Mouse (Mus musculus): ENCODE measurements around the gene Creb1. TPM values are rescaled to one million over a fixed set of nuclear protein-coding genes. Genes with fewer than 3 reads are reported as not detected.

Gene Creb1
- polyA plus RNA-seq, 1 experiment from 2014 or later: 27.5 TPM

- Histone ChIP-seq H3K4me3 (replicated peaks; ENCODE audit: low read length) (peak overlapping the region; percentile 94), H3K27ac (ENCODE audit: low read length) (peak overlapping the region; percentile 100), H3K4me2 (ENCODE audit: low read depth, low read length) (peak overlapping the region; percentile 97), H3K4me1 (ENCODE audit: control insufficient read depth, insufficient read depth, low read length) (peaks cover 11% of the 10 kb centered on the region), H3K9ac (ENCODE audit: low read length) (peak overlapping the region; percentile 99), H3K36me3 (ENCODE audit: control insufficient read depth, insufficient read depth, low read length) (peaks cover 4% of the 10 kb centered on the region; the same call in 1 of the 2 replicates), H3K9me3 (replicated peaks; ENCODE audit: control insufficient read depth, low read length) (peaks cover 4% of the 10 kb centered on the region; the same call in 1 of the 2 replicates), H3K27me3 (ENCODE audit: control insufficient read depth, insufficient read depth, low read length) (no peaks in the 10 kb centered on the region)
- ATAC-seq (ENCODE audit: insufficient read depth, low FRiP score): no peak
- 13% methylated on average over 7 of the region's 7 CpGs for WGBS
Observed at GRCm38 (mm10) chr1:64531548-64531947, 897 bp upstream of the Creb1 start.

DNA sequence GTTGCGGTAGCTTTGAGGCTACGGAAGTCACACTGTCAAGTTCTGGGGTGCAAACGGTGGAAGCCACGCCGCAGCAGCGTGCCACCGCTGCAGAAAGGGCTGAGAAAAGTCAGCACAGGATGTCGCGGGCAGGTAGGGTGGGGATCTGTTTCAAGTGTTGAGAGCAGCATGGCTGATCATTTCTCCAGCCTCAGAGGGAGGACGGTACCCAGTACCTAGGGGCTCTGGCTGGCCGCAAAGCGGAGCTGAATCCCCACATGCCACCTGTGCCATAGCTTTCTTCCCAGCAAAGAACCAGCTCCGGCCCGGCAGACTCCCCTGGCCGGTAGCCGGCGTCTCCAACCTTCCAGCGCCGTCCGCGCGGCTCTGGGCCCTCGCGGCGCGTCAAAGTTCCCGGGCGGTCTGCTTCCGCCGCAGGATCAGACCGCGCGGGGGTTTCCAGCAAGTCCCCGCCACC lies 350 bp upstream of the Creb1 start:
- peak overlapping the region; percentile 97 for H3K4me2 ChIP-seq (ENCODE audit: low read depth, low read length)
- H3K4me1 ChIP-seq (ENCODE audit: control insufficient read depth, insufficient read depth, low read length): peaks cover 11% of the 10 kb centered on the region
- H3K4me3 ChIP-seq (replicated peaks; ENCODE audit: low read length): peak overlapping the region; percentile 94
- WGBS: 1% methylated on average over 34 of the region's 34 CpGs
- peak overlapping the region; percentile 100 for H3K27ac ChIP-seq (ENCODE audit: low read length)
- H3K27me3 ChIP-seq (ENCODE audit: control insufficient read depth, insufficient read depth, low read length): no peaks in the 10 kb centered on the region
- peaks cover 4% of the 10 kb centered on the region; the same call in 1 of the 2 replicates for H3K36me3 ChIP-seq (ENCODE audit: control insufficient read depth, insufficient read depth, low read length)
- H3K9ac ChIP-seq (ENCODE audit: low read length): peak overlapping the region; percentile 99
- peak; percentile 72 for ATAC-seq (ENCODE audit: insufficient read depth, low FRiP score)
- peaks cover 4% of the 10 kb centered on the region; the same call in 1 of the 2 replicates for H3K9me3 ChIP-seq (replicated peaks; ENCODE audit: control insufficient read depth, low read length)

- no peak for ATAC-seq (ENCODE audit: insufficient read depth, low FRiP score)
- peaks cover 11% of the 10 kb centered on the region for H3K4me1 ChIP-seq (ENCODE audit: control insufficient read depth, insufficient read depth, low read length)
- H3K27ac ChIP-seq (ENCODE audit: low read length): peak overlapping the region; percentile 100
- no peaks in the 10 kb centered on the region for H3K9me3 ChIP-seq (replicated peaks; ENCODE audit: control insufficient read depth, low read length)
- H3K9ac ChIP-seq (ENCODE audit: low read length): peak overlapping the region; percentile 99
- no peaks in the 10 kb centered on the region for H3K36me3 ChIP-seq (ENCODE audit: control insufficient read depth, insufficient read depth, low read length)
- H3K4me2 ChIP-seq (ENCODE audit: low read depth, low read length): peak overlapping the region; percentile 84
- H3K4me3 ChIP-seq (replicated peaks; ENCODE audit: low read length): peak overlapping the region; percentile 94
- H3K27me3 ChIP-seq (ENCODE audit: control insufficient read depth, insufficient read depth, low read length): no peaks in the 10 kb centered on the region
- under 1% methylated on average over 26 of the region's 35 CpGs for WGBS
Observed at GRCm38 (mm10) chr1:64533471-64534443, 1.3 kb downstream of the Creb1 start.

DNA sequence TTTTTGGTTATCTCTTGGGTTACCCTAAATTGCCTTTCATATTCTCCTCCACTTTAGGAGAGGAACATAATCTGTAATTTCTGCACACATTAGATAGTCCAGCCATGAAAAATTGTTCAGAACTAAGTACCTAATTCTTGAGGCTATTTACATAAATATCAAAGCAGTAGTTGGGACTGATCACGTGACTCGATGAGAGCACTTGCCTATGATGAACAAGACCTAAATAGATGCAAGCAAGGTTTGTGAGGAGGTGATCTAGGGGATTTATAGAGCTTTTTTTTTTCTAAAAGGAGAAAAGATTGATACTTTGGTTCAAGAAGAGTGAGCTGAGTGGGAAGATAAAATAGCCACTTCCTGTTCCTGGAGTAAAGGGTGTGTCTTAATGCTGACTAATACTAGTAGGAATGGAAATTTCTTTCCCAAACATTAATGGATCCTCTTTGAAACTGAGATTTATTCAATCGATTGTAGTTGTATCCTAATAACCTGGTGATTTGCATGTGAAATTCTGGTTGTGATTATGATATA lies 6.5 kb downstream of the Creb1 start:
- H3K4me1 ChIP-seq (ENCODE audit: control insufficient read depth, insufficient read depth, low read length): peaks cover 4% of the 10 kb centered on the region
- no peak for ATAC-seq (ENCODE audit: insufficient read depth, low FRiP score)
- no peak overlapping the region for H3K9ac ChIP-seq (ENCODE audit: low read length)
- no peak overlapping the region for H3K4me3 ChIP-seq (replicated peaks; ENCODE audit: low read length)
- no peak overlapping the region for H3K4me2 ChIP-seq (ENCODE audit: low read depth, low read length)
- 94% methylated on average over 3 of the region's 3 CpGs for WGBS
- H3K27me3 ChIP-seq (ENCODE audit: control insufficient read depth, insufficient read depth, low read length): no peaks in the 10 kb centered on the region
- no peak overlapping the region for H3K27ac ChIP-seq (ENCODE audit: low read length)
- H3K36me3 ChIP-seq (ENCODE audit: control insufficient read depth, insufficient read depth, low read length): no peaks in the 10 kb centered on the region
- H3K9me3 ChIP-seq (replicated peaks; ENCODE audit: control insufficient read depth, low read length): no peaks in the 10 kb centered on the region

DNA sequence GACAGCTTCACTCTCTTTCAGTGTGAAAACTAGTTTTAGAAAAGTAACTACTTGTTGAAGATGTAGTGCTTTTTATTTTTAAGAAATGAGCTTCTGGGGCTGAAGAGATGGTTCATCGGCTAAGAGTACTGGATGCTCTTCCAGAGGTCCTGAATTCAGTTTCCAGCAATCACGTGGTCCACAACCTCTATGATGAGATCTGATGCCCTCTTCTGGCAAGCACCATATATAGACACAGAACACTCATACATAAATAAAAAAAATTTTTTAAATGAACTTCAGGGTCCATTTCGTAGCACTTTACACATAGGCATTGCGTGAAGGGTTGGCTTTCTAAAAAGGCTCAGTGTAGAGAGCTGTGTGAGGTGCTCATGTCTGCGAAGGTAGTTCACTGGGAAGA lies 11.3 kb downstream of the Creb1 start:
- no peaks in the 10 kb centered on the region for H3K4me1 ChIP-seq (ENCODE audit: control insufficient read depth, insufficient read depth, low read length)
- no peaks in the 10 kb centered on the region for H3K9me3 ChIP-seq (replicated peaks; ENCODE audit: control insufficient read depth, low read length)
- H3K4me2 ChIP-seq (ENCODE audit: low read depth, low read length): no peak overlapping the region
- H3K27me3 ChIP-seq (ENCODE audit: control insufficient read depth, insufficient read depth, low read length): no peaks in the 10 kb centered on the region
- 82% methylated on average over 5 of the region's 5 CpGs for WGBS
- no peak overlapping the region for H3K27ac ChIP-seq (ENCODE audit: low read length)
- H3K4me3 ChIP-seq (replicated peaks; ENCODE audit: low read length): no peak overlapping the region
- no peak for ATAC-seq (ENCODE audit: insufficient read depth, low FRiP score)
- H3K36me3 ChIP-seq (ENCODE audit: control insufficient read depth, insufficient read depth, low read length): no peaks in the 10 kb centered on the region
- no peak overlapping the region for H3K9ac ChIP-seq (ENCODE audit: low read length)

DNA sequence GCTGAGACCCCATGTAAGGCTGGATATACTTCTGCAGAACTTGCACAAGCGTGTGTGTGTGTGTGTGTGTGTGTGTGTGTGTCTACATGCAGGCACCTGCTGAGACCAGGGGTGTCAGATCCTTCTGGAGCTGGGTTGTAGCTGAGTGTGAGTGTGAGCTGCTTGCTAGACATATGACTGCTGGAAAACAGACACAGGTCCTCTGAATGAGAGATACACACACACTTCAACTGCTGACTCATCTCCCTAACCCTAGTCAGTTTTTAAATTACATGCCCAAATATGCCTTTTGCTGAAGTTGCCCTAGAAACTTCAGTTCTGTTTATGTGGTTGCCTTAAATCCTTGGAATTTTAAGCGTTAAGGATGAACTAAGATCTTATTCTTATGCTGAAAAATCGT lies 13.6 kb downstream of the Creb1 start:
- H3K4me1 ChIP-seq (ENCODE audit: control insufficient read depth, insufficient read depth, low read length): no peaks in the 10 kb centered on the region
- 82% methylated on average over 3 of the region's 3 CpGs for WGBS
- no peaks in the 10 kb centered on the region for H3K36me3 ChIP-seq (ENCODE audit: control insufficient read depth, insufficient read depth, low read length)
- no peaks in the 10 kb centered on the region for H3K27me3 ChIP-seq (ENCODE audit: control insufficient read depth, insufficient read depth, low read length)
- H3K4me3 ChIP-seq (replicated peaks; ENCODE audit: low read length): no peak overlapping the region
- no peak overlapping the region for H3K27ac ChIP-seq (ENCODE audit: low read length)
- no peak overlapping the region for H3K9ac ChIP-seq (ENCODE audit: low read length)
- no peak for ATAC-seq (ENCODE audit: insufficient read depth, low FRiP score)
- H3K9me3 ChIP-seq (replicated peaks; ENCODE audit: control insufficient read depth, low read length): no peaks in the 10 kb centered on the region
- no peak overlapping the region for H3K4me2 ChIP-seq (ENCODE audit: low read depth, low read length)

DNA sequence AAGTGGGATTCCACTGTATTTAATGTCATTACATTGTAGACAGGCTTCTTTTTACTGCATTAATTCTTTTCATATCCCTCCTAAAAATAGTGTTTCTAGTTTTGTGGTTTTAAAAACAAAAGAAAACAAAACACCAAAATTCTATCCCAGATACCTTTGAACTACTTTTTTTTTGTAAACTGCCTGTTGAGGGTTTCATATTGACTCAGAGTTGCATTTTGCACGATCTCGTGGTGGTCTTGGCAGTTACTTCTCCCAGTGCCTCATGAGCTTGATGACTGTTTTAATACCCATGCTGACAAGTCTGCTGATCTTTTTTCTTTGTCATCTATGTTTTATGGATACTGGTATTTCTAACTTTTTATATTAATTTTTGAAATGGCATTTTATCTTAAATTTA lies 16.9 kb downstream of the Creb1 start:
- Histone ChIP-seq H3K4me1 (ENCODE audit: control insufficient read depth, insufficient read depth, low read length) (peaks cover 3% of the 10 kb centered on the region; the same call in 1 of the 2 replicates), H3K4me3 (replicated peaks; ENCODE audit: low read length) (no peak overlapping the region), H3K27ac (ENCODE audit: low read length) (no peak overlapping the region), H3K9me3 (replicated peaks; ENCODE audit: control insufficient read depth, low read length) (no peaks in the 10 kb centered on the region), H3K27me3 (ENCODE audit: control insufficient read depth, insufficient read depth, low read length) (no peaks in the 10 kb centered on the region), H3K4me2 (ENCODE audit: low read depth, low read length) (no peak overlapping the region), H3K36me3 (ENCODE audit: control insufficient read depth, insufficient read depth, low read length) (no peaks in the 10 kb centered on the region), H3K9ac (ENCODE audit: low read length) (no peak overlapping the region)
- no peak for ATAC-seq (ENCODE audit: insufficient read depth, low FRiP score)
- 76% methylated on average over 2 of the region's 2 CpGs for WGBS

DNA sequence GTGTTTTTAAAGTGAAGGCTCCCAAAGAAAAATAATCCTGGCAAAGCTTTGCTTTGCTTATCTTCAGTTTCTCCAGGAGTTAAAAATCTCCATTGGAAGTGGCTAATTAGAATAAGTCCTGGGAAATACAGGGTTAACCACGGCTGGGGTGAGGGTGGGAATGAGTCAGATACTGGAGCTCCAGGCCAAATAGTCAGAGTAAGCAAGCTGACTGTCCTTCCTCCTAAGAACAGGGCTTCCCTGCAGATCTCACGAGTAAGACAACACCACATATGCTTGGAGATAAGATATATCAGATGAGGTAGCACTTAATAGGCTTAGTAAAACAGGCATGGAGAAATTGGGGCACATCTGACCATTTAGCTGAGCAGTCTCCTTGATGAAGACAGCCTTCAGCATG lies 19.5 kb downstream of the Creb1 start:
- Histone ChIP-seq H3K27me3 (ENCODE audit: control insufficient read depth, insufficient read depth, low read length) (no peaks in the 10 kb centered on the region), H3K4me1 (ENCODE audit: control insufficient read depth, insufficient read depth, low read length) (peaks cover 3% of the 10 kb centered on the region; the same call in 1 of the 2 replicates), H3K9me3 (replicated peaks; ENCODE audit: control insufficient read depth, low read length) (no peaks in the 10 kb centered on the region), H3K4me2 (ENCODE audit: low read depth, low read length) (no peak overlapping the region), H3K27ac (ENCODE audit: low read length) (no peak overlapping the region), H3K36me3 (ENCODE audit: control insufficient read depth, insufficient read depth, low read length) (no peaks in the 10 kb centered on the region), H3K9ac (ENCODE audit: low read length) (no peak overlapping the region), H3K4me3 (replicated peaks; ENCODE audit: low read length) (no peak overlapping the region)
- WGBS: 42% methylated on average over 2 of the region's 2 CpGs
- ATAC-seq (ENCODE audit: insufficient read depth, low FRiP score): no peak

DNA sequence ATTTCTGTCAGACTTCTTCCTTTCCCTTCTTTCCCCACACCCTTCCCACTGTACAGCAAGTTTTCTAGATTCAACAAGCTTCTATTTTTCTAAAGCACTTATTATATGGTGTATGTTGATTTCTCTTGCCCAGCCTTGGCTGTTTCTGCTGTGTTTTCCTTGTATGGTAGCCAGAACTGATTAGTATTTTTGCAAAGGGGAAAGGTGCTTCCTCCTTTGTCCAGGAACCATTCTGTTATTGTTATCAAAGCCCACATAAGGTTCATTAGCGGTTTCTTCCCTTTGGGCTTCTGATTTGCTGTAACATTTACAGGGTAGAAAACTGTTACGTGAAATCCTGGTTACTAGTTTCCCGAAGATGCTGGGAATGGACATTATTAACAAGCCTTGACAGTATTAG lies 27.7 kb downstream of the Creb1 start:
- H3K27me3 ChIP-seq (ENCODE audit: control insufficient read depth, insufficient read depth, low read length): no peaks in the 10 kb centered on the region
- ATAC-seq (ENCODE audit: insufficient read depth, low FRiP score): no peak

More for the DNA sequence above, 27.7 kb downstream of the Creb1 start:
- H3K9ac ChIP-seq (ENCODE audit: low read length): no peak overlapping the region
- peaks cover 5% of the 10 kb centered on the region; the same call in 1 of the 2 replicates for H3K36me3 ChIP-seq (ENCODE audit: control insufficient read depth, insufficient read depth, low read length)
- no peaks in the 10 kb centered on the region for H3K4me1 ChIP-seq (ENCODE audit: control insufficient read depth, insufficient read depth, low read length)
- no peak overlapping the region for H3K4me3 ChIP-seq (replicated peaks; ENCODE audit: low read length)
- 90% methylated on average over 3 of the region's 3 CpGs for WGBS
- no peak overlapping the region for H3K4me2 ChIP-seq (ENCODE audit: low read depth, low read length)
- H3K9me3 ChIP-seq (replicated peaks; ENCODE audit: control insufficient read depth, low read length): no peaks in the 10 kb centered on the region
- no peak overlapping the region for H3K27ac ChIP-seq (ENCODE audit: low read length)
